Mouse (Mus musculus): ENCODE measurements at regions not wholly inside any gene's neighbourhood (a gene's known extent, or its start where the extent isn't known, plus 50 kb on each side); places are given as distances from the start of the nearest gene placed in this dataset.

GRCm38 (mm10) chr8:17782650-17783049 lies 1195.4 kb downstream of the Defb40 start:
- H3ac ChIP-seq (ENCODE audit: control insufficient read depth, insufficient read length, low read depth), result no peak overlapping the region
- H3K36me3 ChIP-seq (ENCODE audit: control insufficient read depth, insufficient read depth), result no peaks in the 10 kb centered on the region
- H3K79me2 ChIP-seq (ENCODE audit: control insufficient read depth, insufficient read depth), result no peaks in the 10 kb centered on the region
- no peaks in the 10 kb centered on the region for H3K27me3 ChIP-seq (ENCODE audit: control insufficient read depth, insufficient read depth, insufficient read length)
- H3K4me3 ChIP-seq (ENCODE audit: insufficient read depth, poor library complexity, severe bottlenecking), result no peak overlapping the region
- H3K79me3 ChIP-seq (ENCODE audit: low read depth), result no peaks in the 10 kb centered on the region
- TF ChIP-seq CTCF (IDR thresholded peaks at IDR 0.05; ENCODE audit: control insufficient read depth, insufficient read depth, insufficient read length) (no peak), CEBPB (IDR thresholded peaks at IDR 0.05; ENCODE audit: low read depth) (no peak), USF1 (IDR thresholded peaks at IDR 0.05; ENCODE audit: low read depth) (no peak)

- Histone ChIP-seq H3K79me3 (ENCODE audit: low read depth) (no peaks in the 10 kb centered on the region), H3K4me3 (ENCODE audit: insufficient read depth, poor library complexity, severe bottlenecking) (no peak overlapping the region), H3K36me3 (ENCODE audit: control insufficient read depth, insufficient read depth) (no peaks in the 10 kb centered on the region), H3ac (ENCODE audit: control insufficient read depth, insufficient read length, low read depth) (no peak overlapping the region), H3K27me3 (ENCODE audit: control insufficient read depth, insufficient read depth, insufficient read length) (no peaks in the 10 kb centered on the region), H3K79me2 (ENCODE audit: control insufficient read depth, insufficient read depth) (no peaks in the 10 kb centered on the region)
- no peak for TF ChIP-seq MYOG (IDR thresholded peaks at IDR 0.05; ENCODE audit: control insufficient read depth, extremely low read depth, insufficient read length)
- TF ChIP-seq MAX (IDR thresholded peaks at IDR 0.05), result no peak
- no peak for TF ChIP-seq CTCF (IDR thresholded peaks at IDR 0.05; ENCODE audit: control insufficient read depth, insufficient read depth, insufficient read length)
- no peak for TF ChIP-seq USF1 (IDR thresholded peaks at IDR 0.05; ENCODE audit: low read depth)
- no peak for TF ChIP-seq FOSL1 (IDR thresholded peaks at IDR 0.05; ENCODE audit: insufficient read depth, low read length, poor library complexity, severe bottlenecking)
- no peak for TF ChIP-seq CEBPB (IDR thresholded peaks at IDR 0.05; ENCODE audit: low read depth)
- TF ChIP-seq MYOD1 (IDR thresholded peaks at IDR 0.05; ENCODE audit: control insufficient read depth, insufficient read length, low read depth), result no peak
These were observed 1196.3 kb downstream of the Defb40 start for GRCm38 (mm10) chr8:17781559-17782283.

GRCm38 (mm10) chr8:17775411-17775810 lies 1202.6 kb downstream of the Defb40 start:
- H3K27me3 ChIP-seq (ENCODE audit: control insufficient read depth, insufficient read depth, insufficient read length), result no peaks in the 10 kb centered on the region
- H3ac ChIP-seq (ENCODE audit: control insufficient read depth, insufficient read length, low read depth), result no peak overlapping the region
- H3K79me3 ChIP-seq (ENCODE audit: low read depth), result no peaks in the 10 kb centered on the region
- no peaks in the 10 kb centered on the region for H3K36me3 ChIP-seq (ENCODE audit: control insufficient read depth, insufficient read depth)
- no peaks in the 10 kb centered on the region for H3K79me2 ChIP-seq (ENCODE audit: control insufficient read depth, insufficient read depth)
- no peak for TF ChIP-seq CEBPB (IDR thresholded peaks at IDR 0.05; ENCODE audit: low read depth)
- TF ChIP-seq MYOD1 (IDR thresholded peaks at IDR 0.05; ENCODE audit: control insufficient read depth, insufficient read length, low read depth), result no peak
- no peak for TF ChIP-seq MAX (IDR thresholded peaks at IDR 0.05)
- TF ChIP-seq MYOG (IDR thresholded peaks at IDR 0.05; ENCODE audit: control insufficient read depth, extremely low read depth, insufficient read length), result no peak
- no peak for TF ChIP-seq CTCF (IDR thresholded peaks at IDR 0.05; ENCODE audit: control insufficient read depth, insufficient read depth, insufficient read length)
- no peak for TF ChIP-seq USF1 (IDR thresholded peaks at IDR 0.05; ENCODE audit: low read depth)
- no peak for TF ChIP-seq FOSL1 (IDR thresholded peaks at IDR 0.05; ENCODE audit: insufficient read depth, low read length, poor library complexity, severe bottlenecking)
- no peak overlapping the region for H3K4me3 ChIP-seq (ENCODE audit: insufficient read depth, poor library complexity, severe bottlenecking)

- TF ChIP-seq MYOG (IDR thresholded peaks at IDR 0.05; ENCODE audit: control insufficient read depth, extremely low read depth, insufficient read length) (no peak), USF1 (IDR thresholded peaks at IDR 0.05; ENCODE audit: low read depth) (no peak), MAX (IDR thresholded peaks at IDR 0.05) (no peak), FOSL1 (IDR thresholded peaks at IDR 0.05; ENCODE audit: insufficient read depth, low read length, poor library complexity, severe bottlenecking) (no peak), CEBPB (IDR thresholded peaks at IDR 0.05; ENCODE audit: low read depth) (no peak), MYOD1 (IDR thresholded peaks at IDR 0.05; ENCODE audit: control insufficient read depth, insufficient read length, low read depth) (no peak), CTCF (IDR thresholded peaks at IDR 0.05; ENCODE audit: control insufficient read depth, insufficient read depth, insufficient read length) (no peak)
- Histone ChIP-seq H3K4me3 (ENCODE audit: insufficient read depth, poor library complexity, severe bottlenecking) (no peak overlapping the region), H3K79me2 (ENCODE audit: control insufficient read depth, insufficient read depth) (no peaks in the 10 kb centered on the region), H3K36me3 (ENCODE audit: control insufficient read depth, insufficient read depth) (no peaks in the 10 kb centered on the region), H3ac (ENCODE audit: control insufficient read depth, insufficient read length, low read depth) (no peak overlapping the region), H3K79me3 (ENCODE audit: low read depth) (no peaks in the 10 kb centered on the region), H3K27me3 (ENCODE audit: control insufficient read depth, insufficient read depth, insufficient read length) (no peaks in the 10 kb centered on the region)
These were observed 1204.7 kb downstream of the Defb40 start for GRCm38 (mm10) chr8:17773311-17773710.

GRCm38 (mm10) chr8:17767441-17768007 lies 1210.5 kb downstream of the Defb40 start:
- H3ac ChIP-seq (ENCODE audit: control insufficient read depth, insufficient read length, low read depth), result no peak overlapping the region
- TF ChIP-seq CTCF (IDR thresholded peaks at IDR 0.05; ENCODE audit: control insufficient read depth, insufficient read depth, insufficient read length), result no peak
- TF ChIP-seq CEBPB (IDR thresholded peaks at IDR 0.05; ENCODE audit: low read depth), result no peak
- no peak for TF ChIP-seq MYOD1 (IDR thresholded peaks at IDR 0.05; ENCODE audit: control insufficient read depth, insufficient read length, low read depth)
- TF ChIP-seq MYOG (IDR thresholded peaks at IDR 0.05; ENCODE audit: control insufficient read depth, extremely low read depth, insufficient read length), result no peak
- TF ChIP-seq USF1 (IDR thresholded peaks at IDR 0.05; ENCODE audit: low read depth), result no peak
- no peak for TF ChIP-seq FOSL1 (IDR thresholded peaks at IDR 0.05; ENCODE audit: insufficient read depth, low read length, poor library complexity, severe bottlenecking)
- no peak for TF ChIP-seq MAX (IDR thresholded peaks at IDR 0.05)
- no peaks in the 10 kb centered on the region for H3K27me3 ChIP-seq (ENCODE audit: control insufficient read depth, insufficient read depth, insufficient read length)
- H3K79me2 ChIP-seq (ENCODE audit: control insufficient read depth, insufficient read depth), result no peaks in the 10 kb centered on the region
- no peaks in the 10 kb centered on the region for H3K79me3 ChIP-seq (ENCODE audit: low read depth)
- no peaks in the 10 kb centered on the region for H3K36me3 ChIP-seq (ENCODE audit: control insufficient read depth, insufficient read depth)
- no peak overlapping the region for H3K4me3 ChIP-seq (ENCODE audit: insufficient read depth, poor library complexity, severe bottlenecking)
